Mouse (Mus musculus): ENCODE data around the gene Dusp23.

DNA sequence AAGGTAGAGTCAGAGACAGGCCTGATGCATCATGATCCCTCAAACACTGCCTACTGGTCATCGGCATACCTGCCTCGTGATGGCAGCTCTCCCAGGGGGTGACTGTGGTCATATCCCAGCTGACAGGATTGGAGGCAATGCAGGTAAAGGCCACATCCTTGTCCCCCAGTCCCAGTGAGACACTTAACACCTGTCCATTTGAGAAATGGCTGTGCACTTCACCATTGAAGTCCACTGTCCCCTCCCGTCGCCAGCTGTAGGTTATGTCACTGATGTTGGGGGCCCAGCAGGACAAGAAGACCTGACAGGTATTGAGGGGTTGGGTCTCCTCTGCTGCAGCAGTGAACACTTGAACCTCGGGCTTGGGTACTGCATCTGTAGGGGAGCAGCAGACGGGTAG lies 48.5 kb downstream of the Dusp23 start:
- no peak for TF ChIP-seq HCFC1 (IDR thresholded peaks at IDR 0.05; ENCODE audit: borderline replicate concordance, insufficient read depth, low read length)
- TF ChIP-seq ZNF384 (IDR thresholded peaks at IDR 0.05; ENCODE audit: low read depth, low read length) = no peak
- TF ChIP-seq MAFK (IDR thresholded peaks at IDR 0.05; ENCODE audit: insufficient read depth, low read depth, low read length) = no peak
- no peak for TF ChIP-seq CHD2 (IDR thresholded peaks at IDR 0.05; ENCODE audit: low read depth, low read length)
- no peak for TF ChIP-seq ZC3H11A (IDR thresholded peaks at IDR 0.05; ENCODE audit: borderline replicate concordance, low read depth, low read length)

Data from ES-E14 (cell line).